Mouse (Mus musculus) forebrain, embryonic 16.5 days (tissue): Measurements from ENCODE around the gene Syvn1. TPM values are rescaled to one million over a fixed set of nuclear protein-coding genes. Genes with fewer than 3 reads are reported as not detected.

ENCODE experiments used
- ATAC-seq: fragments of 200-750 bp; cut with Nextera tagmentation; 2 replicates; pipeline ENCODE4 v1.8.0; 2017; ENCODE audit warnings: mild to moderate bottlenecking, moderate library complexity
- H3K27ac ChIP-seq: fragments of 300-500 bp; sonication (generic); 2 replicates; pipeline ENCODE4 v1.5.1; 2014; ENCODE audit warnings: low read length, control low read depth
- H3K27me3 ChIP-seq: fragments of 300-500 bp; sonication (generic); replicated peaks from 2 replicates; pipeline ENCODE4 v1.6.1; 2014; ENCODE audit warnings: low read length; ENCODE audit not compliant: control insufficient read depth, insufficient read depth
- H3K36me3 ChIP-seq: fragments of 300-500 bp; sonication (generic); 2 replicates; pipeline ENCODE4 v1.6.1; 2014; ENCODE audit not compliant: control insufficient read depth, insufficient read depth
- H3K4me1 ChIP-seq: fragments of 300-500 bp; sonication (generic); replicated peaks from 2 replicates; pipeline ENCODE4 v1.6.1; 2014; ENCODE audit warnings: low read length; ENCODE audit not compliant: control insufficient read depth, insufficient read depth
- H3K4me2 ChIP-seq: fragments of 300-500 bp; sonication (generic); 2 replicates; pipeline ENCODE4 v1.6.1; 2014; ENCODE audit warnings: mild to moderate bottlenecking, low read length, control low read depth
- H3K4me3 ChIP-seq: fragments of 300-500 bp; sonication (generic); replicated peaks from 2 replicates; pipeline ENCODE4 v1.5.1; 2014; ENCODE audit warnings: mild to moderate bottlenecking, low read length, control low read depth
- H3K9ac ChIP-seq: fragments of 300-500 bp; sonication (generic); replicated peaks from 2 replicates; pipeline ENCODE4 v1.6.1; 2014; ENCODE audit warnings: low read depth, low read length, control low read depth
- H3K9me3 ChIP-seq: fragments of 300-500 bp; sonication (generic); 2 replicates; pipeline ENCODE4 v1.6.1; 2016; ENCODE audit warnings: low read length; ENCODE audit not compliant: control insufficient read depth
- WGBS: fragments of 180-500 bp; shearing (Covaris S2); extraction: QIAGEN DNeasy Blood & Tissue Kit; methylation state at CpG from one replicate; pipeline ENCODE4 v1.1.7; 2014; 5-methylcytosine and 5-hydroxymethylcytosine counted together
- polyA plus RNA-seq: library from polyadenylated mRNA; unstranded; fragments of >200 nt; fragmentation: Nextera tagmentation; extraction: Ambion mirVana; gene quantifications from 2 replicates; pipeline ENCODE4 v1.2.1, GENCODE M21; 2015

Syvn1 gene
- polyA plus RNA-seq, 1 experiment from 2014 or later, result 30.3 TPM

DNA sequence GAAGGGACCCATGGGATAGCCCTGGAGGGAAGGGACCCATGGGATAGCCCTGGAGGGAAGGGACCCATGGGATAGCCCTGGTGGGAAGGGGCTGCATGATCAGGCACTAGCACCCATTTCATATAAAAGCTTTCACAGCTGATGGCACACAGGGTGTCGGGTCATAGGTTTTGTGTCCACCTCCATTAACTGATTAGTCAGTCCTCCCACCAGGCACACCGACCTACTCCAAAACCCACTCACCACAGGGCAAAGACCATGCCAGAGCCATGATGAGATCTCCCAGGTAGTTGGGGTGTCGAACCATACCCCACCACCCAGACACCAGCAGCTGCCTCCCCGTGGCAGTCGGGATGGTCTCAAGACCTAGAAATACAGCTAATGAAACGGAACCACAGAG lies 16.7 kb downstream of the Syvn1 start:
- H3K36me3 ChIP-seq, result no peaks in the 10 kb centered on the region
- H3K4me1 ChIP-seq, result peaks cover 45% of the 10 kb centered on the region
- no peak overlapping the region for H3K27ac ChIP-seq
- no peak for ATAC-seq
- no peaks in the 10 kb centered on the region for H3K27me3 ChIP-seq
- H3K4me3 ChIP-seq, result no peak overlapping the region
- 93% methylated on average over 6 of the region's 6 CpGs for WGBS
- no peak overlapping the region for H3K9ac ChIP-seq
- no peak overlapping the region for H3K4me2 ChIP-seq
- H3K9me3 ChIP-seq, result no peaks in the 10 kb centered on the region

DNA sequence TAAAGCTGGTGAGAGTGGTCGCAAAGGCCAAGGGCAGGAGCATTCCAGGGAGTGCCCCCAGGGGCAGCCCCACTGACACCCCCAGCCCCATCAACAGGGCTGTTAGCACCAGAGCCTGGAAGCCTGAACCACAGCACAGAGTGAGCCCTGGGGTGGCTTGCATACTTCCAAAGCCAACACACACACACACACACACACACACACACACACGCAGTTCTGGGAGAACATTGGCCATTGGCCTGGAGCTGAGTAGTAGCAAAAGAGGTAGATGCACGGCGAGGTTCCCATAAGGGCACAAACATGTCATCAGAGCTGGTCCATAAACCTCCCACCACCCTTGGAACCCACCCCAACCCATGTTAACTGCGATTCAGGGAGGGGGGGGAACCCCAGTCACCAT lies 20.2 kb downstream of the Syvn1 start:
- no peak for ATAC-seq
- Histone ChIP-seq H3K4me1 (peaks cover 34% of the 10 kb centered on the region), H3K36me3 (peaks cover 12% of the 10 kb centered on the region), H3K4me3 (peak overlapping the region; percentile 73), H3K9ac (peak overlapping the region; percentile 84), H3K27ac (peak overlapping the region; percentile 90), H3K9me3 (no peaks in the 10 kb centered on the region), H3K4me2 (peak overlapping the region; percentile 99), H3K27me3 (no peaks in the 10 kb centered on the region)
- 43% methylated on average over 5 of the region's 5 CpGs for WGBS

DNA sequence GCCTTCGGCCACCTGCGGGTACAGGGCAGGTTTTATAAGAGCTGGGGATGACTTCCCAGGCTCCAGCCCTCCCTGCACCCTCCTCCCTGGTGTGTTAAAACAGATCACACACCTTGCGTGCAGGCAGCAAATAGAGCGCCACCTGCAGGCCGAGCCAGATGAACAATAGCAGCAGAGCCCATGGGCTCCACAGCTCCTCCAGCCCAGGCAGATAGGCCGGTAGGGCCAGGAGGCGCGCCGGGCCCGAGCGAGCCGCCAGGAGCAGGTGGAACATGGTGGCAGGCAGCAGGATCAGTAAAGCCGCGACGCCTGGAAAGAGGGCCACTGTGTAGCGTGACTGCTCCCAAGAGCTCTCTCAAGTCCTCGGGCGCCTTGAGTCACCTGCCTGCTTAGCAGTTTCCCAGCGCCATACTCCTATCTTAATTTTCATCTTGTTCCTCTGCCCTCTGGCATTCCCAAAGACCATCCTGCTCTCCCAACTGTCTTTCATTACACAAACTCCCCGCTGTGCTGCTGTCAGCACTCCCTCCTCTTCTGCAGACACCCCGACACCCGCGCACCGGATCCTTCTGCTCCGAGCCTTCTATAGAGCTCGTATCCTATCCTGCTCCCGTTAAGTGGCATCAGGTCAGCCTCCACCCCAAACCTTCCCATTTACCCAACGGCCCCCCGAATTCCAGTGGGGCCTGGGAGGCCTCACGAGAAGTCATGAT lies 20.8 kb downstream of the Syvn1 start:
- WGBS, result under 1% methylated on average over 30 of the region's 30 CpGs
- H3K27ac ChIP-seq, result peak overlapping the region; percentile 90
- ATAC-seq, result peak; percentile 65
- H3K4me3 ChIP-seq, result peak overlapping the region; percentile 73
- peak overlapping the region; percentile 99 for H3K4me2 ChIP-seq
- peak overlapping the region; percentile 84 for H3K9ac ChIP-seq
- H3K9me3 ChIP-seq, result no peaks in the 10 kb centered on the region
- no peaks in the 10 kb centered on the region for H3K27me3 ChIP-seq
- H3K36me3 ChIP-seq, result peaks cover 12% of the 10 kb centered on the region
- H3K4me1 ChIP-seq, result peaks cover 29% of the 10 kb centered on the region

DNA sequence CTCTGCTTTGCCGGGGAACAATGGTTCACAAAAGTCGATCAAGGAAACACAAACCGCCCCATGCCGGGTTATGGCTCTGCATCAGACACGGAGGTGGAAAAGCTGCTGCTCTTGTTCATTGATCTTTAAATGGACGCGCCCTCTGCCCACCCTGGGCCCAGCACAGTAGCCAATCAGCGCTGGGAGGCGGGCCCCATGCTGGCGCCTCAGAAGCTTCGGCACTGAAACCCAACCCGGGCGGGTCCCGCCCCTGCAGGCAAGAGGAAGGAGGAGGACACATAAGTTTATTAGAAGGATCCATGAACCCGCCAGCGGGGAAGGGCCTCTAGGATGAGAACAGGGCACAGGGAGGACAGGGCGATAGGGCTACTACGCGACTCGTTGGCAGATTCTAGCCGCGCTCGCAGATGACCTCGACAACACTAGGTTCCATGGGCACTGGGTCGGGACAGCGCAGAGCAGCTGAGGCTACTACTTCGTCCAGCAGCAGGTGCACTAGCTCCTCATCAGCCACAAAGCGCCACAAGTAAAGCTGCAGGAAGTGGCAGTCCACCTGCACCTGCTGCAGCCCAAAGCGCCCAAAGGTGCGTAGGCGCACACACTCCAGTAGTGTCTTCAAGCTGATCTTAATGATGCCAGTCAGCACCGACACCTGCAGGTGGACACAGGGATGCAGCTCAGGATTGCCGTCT lies 21.5 kb downstream of the Syvn1 start, which contains the start of gene Tm7sf2:
Gene Tm7sf2 (minus strand): TSS at position 650 of the 692 bp plus-strand sequence.
- no peaks in the 10 kb centered on the region for H3K27me3 ChIP-seq
- H3K4me2 ChIP-seq, result peak within 1 kb of the TSS; percentile 99
- H3K9ac ChIP-seq, result peak within 1 kb of the TSS; percentile 84
- H3K36me3 ChIP-seq, result peaks cover 12% of the 10 kb centered on the region
- H3K4me3 ChIP-seq, result peak within 1 kb of the TSS; percentile 73
- ATAC-seq, result peak; percentile 94
- peak within 1 kb of the TSS; percentile 90 for H3K27ac ChIP-seq
- peaks cover 22% of the 10 kb centered on the region for H3K4me1 ChIP-seq
- WGBS, result 9% methylated on average over 32 of the region's 33 CpGs
- H3K9me3 ChIP-seq, result no peaks in the 10 kb centered on the region

DNA sequence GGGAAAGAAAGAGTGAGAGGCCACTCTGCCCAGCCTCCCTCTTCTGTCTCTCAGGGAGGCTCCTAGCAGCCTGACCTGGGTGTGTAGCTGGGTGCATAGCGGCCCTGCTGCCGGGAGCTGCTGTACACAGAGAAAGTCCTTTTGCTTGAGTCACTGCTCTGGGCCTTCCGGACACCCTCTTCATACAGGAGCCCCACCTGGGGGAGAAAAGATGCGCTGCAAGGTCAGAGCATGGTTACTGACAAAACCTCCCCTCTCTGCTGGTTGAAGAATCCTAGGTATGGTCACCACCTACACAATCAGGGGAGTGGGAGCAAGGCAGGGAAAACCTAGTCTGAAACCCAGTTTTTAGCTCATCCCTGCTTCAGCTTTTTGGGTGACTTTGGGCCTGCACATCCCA lies 22.6 kb downstream of the Syvn1 start:
- no peak overlapping the region for H3K4me3 ChIP-seq
- H3K27me3 ChIP-seq, result no peaks in the 10 kb centered on the region
- WGBS, result 81% methylated on average over 4 of the region's 4 CpGs
- no peak overlapping the region for H3K9ac ChIP-seq
- no peak overlapping the region for H3K27ac ChIP-seq
- H3K9me3 ChIP-seq, result no peaks in the 10 kb centered on the region
- H3K36me3 ChIP-seq, result peaks cover 12% of the 10 kb centered on the region
- ATAC-seq, result no peak
- H3K4me2 ChIP-seq, result no peak overlapping the region
- peaks cover 20% of the 10 kb centered on the region for H3K4me1 ChIP-seq

DNA sequence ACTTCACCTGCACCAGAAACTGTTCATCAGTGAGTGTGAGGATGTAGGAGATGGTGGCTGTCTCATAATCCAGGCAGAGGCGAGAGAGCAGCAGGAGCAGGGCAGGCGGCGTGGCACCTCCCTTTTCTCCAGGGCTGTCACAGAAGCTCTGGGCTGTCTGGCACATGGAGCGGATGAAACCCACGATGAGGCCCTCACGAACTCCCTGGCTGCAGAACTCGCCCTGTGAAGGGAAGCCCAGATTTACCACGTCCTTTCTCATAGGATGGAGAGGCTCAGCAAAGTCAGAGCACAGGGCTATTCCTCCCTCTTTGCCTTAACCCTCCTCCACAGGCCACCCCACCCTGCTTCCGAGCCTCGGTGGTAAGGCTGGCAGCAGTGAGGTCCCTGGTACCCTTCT lies 23.5 kb downstream of the Syvn1 start:
- no peak overlapping the region for H3K27ac ChIP-seq
- H3K4me1 ChIP-seq, result peaks cover 20% of the 10 kb centered on the region
- WGBS, result 91% methylated on average over 10 of the region's 10 CpGs
- no peak overlapping the region for H3K4me3 ChIP-seq
- H3K36me3 ChIP-seq, result peaks cover 12% of the 10 kb centered on the region
- no peak overlapping the region for H3K4me2 ChIP-seq
- no peaks in the 10 kb centered on the region for H3K9me3 ChIP-seq
- no peak for ATAC-seq
- no peak overlapping the region for H3K9ac ChIP-seq
- H3K27me3 ChIP-seq, result no peaks in the 10 kb centered on the region

DNA sequence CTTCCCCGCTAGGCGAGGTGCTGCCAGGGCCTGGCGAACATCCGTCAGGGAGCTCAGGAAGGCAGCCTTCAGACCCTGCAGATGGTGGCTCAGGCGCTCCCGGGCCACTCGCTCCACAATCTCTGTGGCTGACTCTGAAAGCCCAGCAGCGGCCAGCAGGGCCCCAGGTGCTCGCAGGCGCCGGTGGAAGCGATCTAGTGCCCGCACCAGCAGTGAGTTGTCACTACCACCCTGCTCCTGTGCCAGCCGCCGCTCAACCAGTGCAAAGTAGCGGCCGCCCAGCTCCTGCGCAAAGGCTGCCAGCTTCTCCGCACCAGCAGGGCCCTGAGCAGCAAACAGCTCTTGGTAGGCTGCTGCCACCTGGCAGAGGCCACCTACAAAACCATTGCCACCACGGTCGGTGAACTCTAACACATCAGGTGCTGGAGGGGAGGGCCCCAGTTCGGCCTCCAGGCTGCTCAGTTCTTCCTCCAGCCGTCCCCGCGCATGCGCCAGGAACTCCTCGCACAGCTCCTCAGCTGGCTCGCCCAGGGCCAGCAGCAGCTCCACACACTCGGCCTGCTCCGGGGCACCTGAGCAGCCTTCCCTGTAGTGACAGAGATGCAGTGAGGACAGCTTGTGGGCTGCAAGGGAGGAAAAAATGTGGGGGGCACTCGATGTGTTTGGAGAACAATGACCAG lies 24.3 kb downstream of the Syvn1 start:
- Histone ChIP-seq H3K4me1 (peaks cover 22% of the 10 kb centered on the region), H3K9me3 (no peaks in the 10 kb centered on the region), H3K27ac (no peak overlapping the region), H3K4me2 (no peak overlapping the region), H3K4me3 (no peak overlapping the region), H3K9ac (no peak overlapping the region), H3K36me3 (peaks cover 12% of the 10 kb centered on the region), H3K27me3 (no peaks in the 10 kb centered on the region)
- 89% methylated on average over 31 of the region's 31 CpGs for WGBS
- ATAC-seq, result no peak

DNA sequence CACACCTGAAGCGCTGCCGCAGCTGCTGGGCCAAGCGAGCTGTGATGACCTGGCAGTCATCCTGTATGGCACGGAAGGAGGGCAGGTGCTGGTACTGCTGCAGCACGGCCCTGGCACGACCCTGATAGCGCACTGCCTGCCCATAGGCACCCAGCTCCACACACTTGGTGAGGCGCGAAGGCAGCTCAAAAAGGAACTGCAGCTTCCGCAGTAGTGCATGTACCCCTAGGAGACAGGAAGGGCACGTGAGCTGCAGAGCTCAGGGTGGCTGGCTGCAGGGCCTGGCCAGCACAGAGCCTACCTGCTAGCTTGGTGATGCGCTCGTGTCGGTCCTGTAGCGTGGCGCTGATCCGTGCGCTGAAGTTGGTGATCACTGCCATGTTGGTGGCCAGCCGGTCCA lies 24.9 kb downstream of the Syvn1 start:
- H3K4me2 ChIP-seq, result no peak overlapping the region
- no peaks in the 10 kb centered on the region for H3K27me3 ChIP-seq
- peaks cover 24% of the 10 kb centered on the region for H3K4me1 ChIP-seq
- 95% methylated on average over 19 of the region's 19 CpGs for WGBS
- H3K9me3 ChIP-seq, result no peaks in the 10 kb centered on the region
- ATAC-seq, result no peak
- H3K4me3 ChIP-seq, result no peak overlapping the region
- no peak overlapping the region for H3K27ac ChIP-seq
- H3K9ac ChIP-seq, result no peak overlapping the region
- H3K36me3 ChIP-seq, result peaks cover 12% of the 10 kb centered on the region

DNA sequence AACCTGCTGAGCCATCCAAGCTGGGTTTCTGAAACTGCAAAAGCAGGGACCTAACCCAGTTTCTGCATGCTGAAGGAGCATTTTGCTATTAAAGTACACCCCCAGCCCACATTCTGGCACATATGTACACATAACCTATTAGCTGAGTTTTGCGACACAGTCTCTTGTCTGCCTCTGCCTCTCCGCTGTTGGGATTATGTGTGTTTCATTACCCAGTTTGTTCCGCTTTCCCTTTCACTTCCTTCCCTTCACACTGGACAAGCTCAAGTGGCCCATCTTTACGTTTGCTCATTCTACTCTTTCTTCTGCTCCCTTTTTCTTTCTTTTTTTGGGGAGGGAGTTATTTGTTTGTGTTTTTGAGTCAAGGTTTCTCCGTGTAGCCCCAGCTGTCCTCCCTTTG lies 27.5 kb downstream of the Syvn1 start:
- H3K27ac ChIP-seq, result no peak overlapping the region
- 93% methylated on average over 5 of the region's 5 CpGs for WGBS
- H3K9me3 ChIP-seq, result no peaks in the 10 kb centered on the region
- no peaks in the 10 kb centered on the region for H3K27me3 ChIP-seq
- H3K36me3 ChIP-seq, result peaks cover 11% of the 10 kb centered on the region
- H3K4me1 ChIP-seq, result peaks cover 17% of the 10 kb centered on the region
- no peak overlapping the region for H3K9ac ChIP-seq
- ATAC-seq, result no peak
- no peak overlapping the region for H3K4me3 ChIP-seq
- no peak overlapping the region for H3K4me2 ChIP-seq
